Mouse (Mus musculus): ENCODE data around the gene Ihh. TPM values are rescaled to one million over a fixed set of nuclear protein-coding genes. Genes with fewer than 3 reads are reported as not detected.
A peak's percentile ranks its signal among the peaks of the same experiment; 100 is the strongest.

Gene Ihh
- polyA plus RNA-seq, 1 experiment = 30.3 TPM

- TF ChIP-seq CTCF (conservative IDR thresholded peaks at IDR 0.05; ENCODE audit: insufficient read depth, insufficient read length, low read depth, low read length) (no peak), POLR2A (IDR thresholded peaks at IDR 0.05; ENCODE audit: low read depth, low read length) (no peak)
- H3K27ac ChIP-seq (ENCODE audit: insufficient read depth, low read depth, low read length) = no peak overlapping the region
- WGBS = 64% methylated on average over 7 of the region's 7 CpGs
These were observed 10.2 kb upstream of the Ihh start for GRCm38 (mm10) chr1:74961722-74962121.

GRCm38 (mm10) chr1:74960059-74960458 is 8.6 kb upstream of the Ihh start:
- no peak for DNase-seq
- Histone ChIP-seq H3K4me3 (ENCODE audit: insufficient read depth, low read depth, low read length) (no peak overlapping the region), H3K27me3 (replicated peaks; ENCODE audit: control insufficient read depth, insufficient read depth, low read length) (no peaks in the 10 kb centered on the region), H3K27ac (ENCODE audit: insufficient read depth, low read depth, low read length) (no peak overlapping the region), H3K4me1 (ENCODE audit: control insufficient read depth, insufficient read depth, low read length) (peaks cover 15% of the 10 kb centered on the region), H3K36me3 (ENCODE audit: control insufficient read depth, insufficient read depth, low read length) (no peaks in the 10 kb centered on the region)
- WGBS = 89% methylated on average over 7 of the region's 7 CpGs
- no peak for TF ChIP-seq POLR2A (IDR thresholded peaks at IDR 0.05; ENCODE audit: low read depth, low read length)
- no peak for TF ChIP-seq CTCF (conservative IDR thresholded peaks at IDR 0.05; ENCODE audit: insufficient read depth, insufficient read length, low read depth, low read length)

More at GRCm38 (mm10) chr1:74961722-74962121, 10.2 kb upstream of the Ihh start:
- Histone ChIP-seq H3K27me3 (replicated peaks; ENCODE audit: control insufficient read depth, insufficient read depth, low read length) (no peaks in the 10 kb centered on the region), H3K4me3 (ENCODE audit: insufficient read depth, low read depth, low read length) (no peak overlapping the region), H3K36me3 (ENCODE audit: control insufficient read depth, insufficient read depth, low read length) (no peaks in the 10 kb centered on the region), H3K4me1 (ENCODE audit: control insufficient read depth, insufficient read depth, low read length) (peaks cover 15% of the 10 kb centered on the region)
- DNase-seq = no peak

GRCm38 (mm10) chr1:74950576-74951490 is 639 bp downstream of the Ihh start:
- H3K27me3 ChIP-seq (replicated peaks; ENCODE audit: control insufficient read depth, insufficient read depth, low read length) = peaks cover 2% of the 10 kb centered on the region; the same call in 1 of the 2 replicates
- WGBS = 1% methylated on average over 84 of the region's 84 CpGs
- peaks cover 20% of the 10 kb centered on the region for H3K4me1 ChIP-seq (ENCODE audit: control insufficient read depth, insufficient read depth, low read length)
- peak overlapping the region; percentile 94 for H3K27ac ChIP-seq (ENCODE audit: insufficient read depth, low read depth, low read length)
- peak; percentile 63 for DNase-seq
- TF ChIP-seq POLR2A (IDR thresholded peaks at IDR 0.05; ENCODE audit: low read depth, low read length) = no peak
- no peak for TF ChIP-seq CTCF (conservative IDR thresholded peaks at IDR 0.05; ENCODE audit: insufficient read depth, insufficient read length, low read depth, low read length)
- H3K4me3 ChIP-seq (ENCODE audit: insufficient read depth, low read depth, low read length) = peak overlapping the region; percentile 59
- H3K36me3 ChIP-seq (ENCODE audit: control insufficient read depth, insufficient read depth, low read length) = no peaks in the 10 kb centered on the region

GRCm38 (mm10) chr1:74950066-74950465 is 1.4 kb downstream of the Ihh start:
- Histone ChIP-seq H3K27me3 (replicated peaks; ENCODE audit: control insufficient read depth, insufficient read depth, low read length) (peaks cover 2% of the 10 kb centered on the region; the same call in 1 of the 2 replicates), H3K36me3 (ENCODE audit: control insufficient read depth, insufficient read depth, low read length) (no peaks in the 10 kb centered on the region), H3K4me1 (ENCODE audit: control insufficient read depth, insufficient read depth, low read length) (peaks cover 20% of the 10 kb centered on the region), H3K27ac (ENCODE audit: insufficient read depth, low read depth, low read length) (peak overlapping the region; percentile 94), H3K4me3 (ENCODE audit: insufficient read depth, low read depth, low read length) (peak overlapping the region; percentile 59)
- 4% methylated on average over 16 of the region's 16 CpGs for WGBS
- DNase-seq = peak; percentile 24
- TF ChIP-seq CTCF (conservative IDR thresholded peaks at IDR 0.05; ENCODE audit: insufficient read depth, insufficient read length, low read depth, low read length) (no peak), POLR2A (IDR thresholded peaks at IDR 0.05; ENCODE audit: low read depth, low read length) (no peak)

GRCm38 (mm10) chr1:74949666-74950050 is 1.8 kb downstream of the Ihh start:
- 2% methylated on average over 24 of the region's 24 CpGs for WGBS
- peak overlapping the region; percentile 59 for H3K4me3 ChIP-seq (ENCODE audit: insufficient read depth, low read depth, low read length)
- H3K4me1 ChIP-seq (ENCODE audit: control insufficient read depth, insufficient read depth, low read length) = peaks cover 20% of the 10 kb centered on the region
- no peaks in the 10 kb centered on the region for H3K36me3 ChIP-seq (ENCODE audit: control insufficient read depth, insufficient read depth, low read length)
- peak; percentile 94 for DNase-seq
- H3K27ac ChIP-seq (ENCODE audit: insufficient read depth, low read depth, low read length) = peak overlapping the region; percentile 94
- peaks cover 2% of the 10 kb centered on the region; the same call in 1 of the 2 replicates for H3K27me3 ChIP-seq (replicated peaks; ENCODE audit: control insufficient read depth, insufficient read depth, low read length)
- no peak for TF ChIP-seq POLR2A (IDR thresholded peaks at IDR 0.05; ENCODE audit: low read depth, low read length)
- no peak for TF ChIP-seq CTCF (conservative IDR thresholded peaks at IDR 0.05; ENCODE audit: insufficient read depth, insufficient read length, low read depth, low read length)

- Histone ChIP-seq H3K4me1 (ENCODE audit: control insufficient read depth, insufficient read depth, low read length) (peaks cover 20% of the 10 kb centered on the region), H3K36me3 (ENCODE audit: control insufficient read depth, insufficient read depth, low read length) (no peaks in the 10 kb centered on the region), H3K27me3 (replicated peaks; ENCODE audit: control insufficient read depth, insufficient read depth, low read length) (peaks cover 2% of the 10 kb centered on the region; the same call in 1 of the 2 replicates), H3K4me3 (ENCODE audit: insufficient read depth, low read depth, low read length) (peak overlapping the region; percentile 55), H3K27ac (ENCODE audit: insufficient read depth, low read depth, low read length) (peak overlapping the region; percentile 93)
- peak; percentile 84 for DNase-seq
- TF ChIP-seq CTCF (conservative IDR thresholded peaks at IDR 0.05; ENCODE audit: insufficient read depth, insufficient read length, low read depth, low read length) (peak; percentile 88), POLR2A (IDR thresholded peaks at IDR 0.05; ENCODE audit: low read depth, low read length) (no peak)
- 7% methylated on average over 20 of the region's 20 CpGs for WGBS
These were observed 2.4 kb downstream of the Ihh start for GRCm38 (mm10) chr1:74948784-74949665.

All from kidney, adult 2 months (tissue).